Mouse (Mus musculus): ENCODE results near the gene Olfr548-ps1. TPM values are rescaled to one million over a fixed set of nuclear protein-coding genes. Genes with fewer than 3 reads are reported as not detected.
"Not testable (repeated sequence)": the region's sequence is repeated elsewhere in the genome, so short reads cannot be mapped to it uniquely, and the experiment has no call there.

Gene Olfr548-ps1
- total RNA-seq (2014; rRNA removed; ENCODE audit: low replicate concordance) (not detected in 2 replicates), polyA plus RNA-seq (2015; fragmentation: Nextera tagmentation; extraction: Ambion mirVana) (not detected in 2 replicates)

GRCm38 (mm10) chr7:102540596-102540995 lies at the start of gene Olfr548-ps1:
Olfr548-ps1 (plus strand) TSS chr7:102540896.
- Histone ChIP-seq H3K9ac (replicated peaks; ENCODE audit: low read depth, low read length) (no peak within 1 kb of the TSS), H3K4me3 (ENCODE audit: low read depth, low read length) (no peak within 1 kb of the TSS), H3K4me1 (ENCODE audit: control insufficient read depth, insufficient read depth) (no peaks in the 10 kb centered on the region), H3K4me2 (ENCODE audit: low read depth, low read length) (no peak within 1 kb of the TSS), H3K36me3 (replicated peaks; ENCODE audit: control insufficient read depth, insufficient read depth, low read length) (no peaks in the 10 kb centered on the region), H3K27me3 (ENCODE audit: control insufficient read depth, insufficient read depth, low read length) (no peaks in the 10 kb centered on the region), H3K9me3 (replicated peaks; ENCODE audit: control insufficient read depth, low read length) (no peaks in the 10 kb centered on the region), H3K27ac (ENCODE audit: low read depth) (no peak within 1 kb of the TSS)
- ATAC-seq (ENCODE audit: insufficient read depth, low read depth) (no peak), DNase-seq (ENCODE audit: low spot score) (no peak)
- TF ChIP-seq EP300 (IDR thresholded peaks at IDR 0.05; ENCODE audit: low read depth) (no peak), CTCF (IDR thresholded peaks at IDR 0.05; ENCODE audit: low read depth) (no peak)
- 78% methylated on average over 2 of the region's 2 CpGs for WGBS

GRCm38 (mm10) chr7:102494416-102494815 lies 46.3 kb upstream of the Olfr548-ps1 start:
- not testable (repeated sequence) for H3K36me3 ChIP-seq (replicated peaks; ENCODE audit: control insufficient read depth, insufficient read depth, low read length); ATAC-seq (ENCODE audit: insufficient read depth, low read depth)

GRCm38 (mm10) chr7:102499473-102499872 lies 41.2 kb upstream of the Olfr548-ps1 start, which contains the start of gene Olfr545:
Olfr545 (minus strand) TSS chr7:102499573.
- TF ChIP-seq EP300 (IDR thresholded peaks at IDR 0.05; ENCODE audit: low read depth) (no peak), CTCF (IDR thresholded peaks at IDR 0.05; ENCODE audit: low read depth) (no peak)
- Histone ChIP-seq H3K4me3 (ENCODE audit: low read depth, low read length) (no peak within 1 kb of the TSS), H3K27ac (ENCODE audit: low read depth) (no peak within 1 kb of the TSS), H3K36me3 (replicated peaks; ENCODE audit: control insufficient read depth, insufficient read depth, low read length) (no peaks in the 10 kb centered on the region), H3K9ac (replicated peaks; ENCODE audit: low read depth, low read length) (no peak within 1 kb of the TSS), H3K4me2 (ENCODE audit: low read depth, low read length) (no peak within 1 kb of the TSS), H3K27me3 (ENCODE audit: control insufficient read depth, insufficient read depth, low read length) (no peaks in the 10 kb centered on the region), H3K4me1 (ENCODE audit: control insufficient read depth, insufficient read depth) (no peaks in the 10 kb centered on the region), H3K9me3 (replicated peaks; ENCODE audit: control insufficient read depth, low read length) (no peaks in the 10 kb centered on the region)
- DNase-seq (ENCODE audit: low spot score) (no peak), ATAC-seq (ENCODE audit: insufficient read depth, low read depth) (no peak)
- WGBS, result 44% methylated on average over 3 of the region's 3 CpGs

More at GRCm38 (mm10) chr7:102494416-102494815, 46.3 kb upstream of the Olfr548-ps1 start:
- H3K4me2 ChIP-seq (ENCODE audit: low read depth, low read length); H3K4me1 ChIP-seq (ENCODE audit: control insufficient read depth, insufficient read depth); H3K9me3 ChIP-seq (replicated peaks; ENCODE audit: control insufficient read depth, low read length); DNase-seq (ENCODE audit: low spot score); H3K27ac ChIP-seq (ENCODE audit: low read depth); H3K27me3 ChIP-seq (ENCODE audit: control insufficient read depth, insufficient read depth, low read length); H3K9ac ChIP-seq (replicated peaks; ENCODE audit: low read depth, low read length); H3K4me3 ChIP-seq (ENCODE audit: low read depth, low read length): not testable (repeated sequence)
- WGBS, result 46% methylated on average over 6 of the region's 7 CpGs

GRCm38 (mm10) chr7:102501986-102502385 lies 38.7 kb upstream of the Olfr548-ps1 start:
- no peaks in the 10 kb centered on the region for H3K4me1 ChIP-seq (ENCODE audit: control insufficient read depth, insufficient read depth)
- H3K4me3 ChIP-seq (ENCODE audit: low read depth, low read length), result no peak overlapping the region
- no peaks in the 10 kb centered on the region for H3K36me3 ChIP-seq (replicated peaks; ENCODE audit: control insufficient read depth, insufficient read depth, low read length)
- H3K27me3 ChIP-seq (ENCODE audit: control insufficient read depth, insufficient read depth, low read length), result no peaks in the 10 kb centered on the region
- H3K9me3 ChIP-seq (replicated peaks; ENCODE audit: control insufficient read depth, low read length), result no peaks in the 10 kb centered on the region
- no peak for TF ChIP-seq EP300 (IDR thresholded peaks at IDR 0.05; ENCODE audit: low read depth)
- TF ChIP-seq CTCF (IDR thresholded peaks at IDR 0.05; ENCODE audit: low read depth), result no peak
- no peak for ATAC-seq (ENCODE audit: insufficient read depth, low read depth)
- DNase-seq (ENCODE audit: low spot score), result no peak
- 57% methylated on average over 5 of the region's 5 CpGs for WGBS
- no peak overlapping the region for H3K9ac ChIP-seq (replicated peaks; ENCODE audit: low read depth, low read length)
- no peak overlapping the region for H3K4me2 ChIP-seq (ENCODE audit: low read depth, low read length)
- H3K27ac ChIP-seq (ENCODE audit: low read depth), result no peak overlapping the region

GRCm38 (mm10) chr7:102506848-102507247 lies 33.8 kb upstream of the Olfr548-ps1 start:
- H3K9me3 ChIP-seq (replicated peaks; ENCODE audit: control insufficient read depth, low read length), result no peaks in the 10 kb centered on the region
- WGBS, result 43% methylated on average over 3 of the region's 3 CpGs
- DNase-seq (ENCODE audit: low spot score) (peak; percentile 62), ATAC-seq (ENCODE audit: insufficient read depth, low read depth) (peak; percentile 77)
- TF ChIP-seq CTCF (IDR thresholded peaks at IDR 0.05; ENCODE audit: low read depth), result peak; percentile 91
- no peak for TF ChIP-seq EP300 (IDR thresholded peaks at IDR 0.05; ENCODE audit: low read depth)
- H3K27ac ChIP-seq (ENCODE audit: low read depth), result no peak overlapping the region
- no peaks in the 10 kb centered on the region for H3K4me1 ChIP-seq (ENCODE audit: control insufficient read depth, insufficient read depth)
- H3K4me2 ChIP-seq (ENCODE audit: low read depth, low read length), result no peak overlapping the region
- H3K9ac ChIP-seq (replicated peaks; ENCODE audit: low read depth, low read length), result no peak overlapping the region
- no peaks in the 10 kb centered on the region for H3K27me3 ChIP-seq (ENCODE audit: control insufficient read depth, insufficient read depth, low read length)
- H3K4me3 ChIP-seq (ENCODE audit: low read depth, low read length), result no peak overlapping the region
- H3K36me3 ChIP-seq (replicated peaks; ENCODE audit: control insufficient read depth, insufficient read depth, low read length), result no peaks in the 10 kb centered on the region

- ATAC-seq (ENCODE audit: insufficient read depth, low read depth), result no peak
- WGBS, result 75% methylated on average over 9 of the region's 9 CpGs
- no peak for TF ChIP-seq EP300 (IDR thresholded peaks at IDR 0.05; ENCODE audit: low read depth)
- no peak for TF ChIP-seq CTCF (IDR thresholded peaks at IDR 0.05; ENCODE audit: low read depth)
Observed at GRCm38 (mm10) chr7:102508066-102508465, 32.6 kb upstream of the Olfr548-ps1 start.

More at GRCm38 (mm10) chr7:102508066-102508465, 32.6 kb upstream of the Olfr548-ps1 start:
- Histone ChIP-seq H3K36me3 (replicated peaks; ENCODE audit: control insufficient read depth, insufficient read depth, low read length) (no peaks in the 10 kb centered on the region), H3K4me1 (ENCODE audit: control insufficient read depth, insufficient read depth) (no peaks in the 10 kb centered on the region), H3K4me3 (ENCODE audit: low read depth, low read length) (no peak overlapping the region), H3K9ac (replicated peaks; ENCODE audit: low read depth, low read length) (no peak overlapping the region), H3K27me3 (ENCODE audit: control insufficient read depth, insufficient read depth, low read length) (0 out of 2 replicates have a peak, but pooled peaks cover 6% of the 10 kb centered on the region), H3K4me2 (ENCODE audit: low read depth, low read length) (no peak overlapping the region), H3K27ac (ENCODE audit: low read depth) (no peak overlapping the region), H3K9me3 (replicated peaks; ENCODE audit: control insufficient read depth, low read length) (no peaks in the 10 kb centered on the region)
- DNase-seq (ENCODE audit: low spot score), result no peak
